Mouse (Mus musculus): ENCODE measurements around the gene Il19.

GRCm38 (mm10) chr1:130918323-130918980 is 21.5 kb downstream of the Il19 start:
- TF ChIP-seq CTCF (conservative IDR thresholded peaks at IDR 0.05; ENCODE audit: low read length) = no peak
- TF ChIP-seq POU5F1 (IDR thresholded peaks at IDR 0.05; ENCODE audit: borderline replicate concordance, low read length) = no peak
- no peak for TF ChIP-seq NANOG (IDR thresholded peaks at IDR 0.05; ENCODE audit: borderline replicate concordance, low read length)

Data from E14TG2a.4 (cell line).